Mouse (Mus musculus) testis, adult 2 months (tissue): ENCODE data around the gene Magi2.

Source experiments
- CTCF ChIP-seq: fragments of 200-500 bp; IDR thresholded peaks from 2 replicates; pipeline ENCODE4 v1.5.1; 2012; ENCODE audit warnings: low read depth, mild to moderate bottlenecking, inconsistent platforms, low read length, moderate library complexity; ENCODE audit not compliant: control insufficient read depth, insufficient read depth, insufficient replicate concordance
- POLR2A ChIP-seq: fragments of 200-500 bp; IDR thresholded peaks from 2 replicates; pipeline ENCODE4 v1.6.1; 2012; ENCODE audit warnings: low read depth, mild to moderate bottlenecking, inconsistent platforms, low read length, moderate library complexity; ENCODE audit not compliant: control insufficient read depth

- TF ChIP-seq CTCF = no peak
- no peak for TF ChIP-seq POLR2A
Measured at GRCm38 (mm10) chr5:20117156-20117555, 890.3 kb downstream of the Magi2 start.
